Mouse (Mus musculus) limb, embryonic 11.5 days (tissue): ENCODE measurements around the gene Itga9. TPM values are rescaled to one million over a fixed set of nuclear protein-coding genes. Genes with fewer than 3 reads are reported as not detected.
A peak's percentile ranks its signal among the peaks of the same experiment; 100 is the strongest.

ENCODE experiments used
- ATAC-seq: fragments of 200-750 bp; cut with Nextera tagmentation; 2 replicates; pipeline ENCODE4 v1.8.0; 2017; ENCODE audit warnings: low read depth; ENCODE audit not compliant: insufficient number of reproducible peaks, low FRiP score, low TSS enrichment
- DNase-seq: peaks from one replicate; pipeline ENCODE4 v3.0.0-alpha.2; 2015; ENCODE audit warnings: low spot score
- H3K27ac ChIP-seq: fragments of 300-500 bp; sonication (generic); replicated peaks from 2 replicates; pipeline ENCODE4 v1.5.1; 2014; ENCODE audit warnings: low read depth, mild to moderate bottlenecking, low read length
- H3K27me3 ChIP-seq: fragments of 300-500 bp; sonication (generic); 2 replicates; pipeline ENCODE4 v1.6.1; 2014; ENCODE audit warnings: mild to moderate bottlenecking, low read length, mixed read lengths; ENCODE audit not compliant: control insufficient read depth, insufficient read depth
- H3K36me3 ChIP-seq: fragments of 300-500 bp; sonication (generic); 2 replicates; pipeline ENCODE4 v1.6.1; 2014; ENCODE audit warnings: mild to moderate bottlenecking, low read length, moderate library complexity, mixed read lengths; ENCODE audit not compliant: control insufficient read depth, insufficient read depth
- H3K4me1 ChIP-seq: fragments of 300-500 bp; sonication (generic); 2 replicates; pipeline ENCODE4 v1.6.1; 2014; ENCODE audit warnings: low read length, mixed read lengths; ENCODE audit not compliant: control insufficient read depth, insufficient read depth
- H3K4me2 ChIP-seq: fragments of 300-500 bp; sonication (generic); 2 replicates; pipeline ENCODE4 v1.6.1; 2014; ENCODE audit warnings: low read depth, mild to moderate bottlenecking, moderate library complexity; ENCODE audit not compliant: severe bottlenecking
- H3K4me3 ChIP-seq: fragments of 300-500 bp; sonication (generic); 2 replicates; pipeline ENCODE4 v1.5.1; 2014; ENCODE audit warnings: low read depth, low read length
- H3K9ac ChIP-seq: fragments of 300-500 bp; sonication (generic); 2 replicates; pipeline ENCODE4 v1.6.1; 2014; ENCODE audit warnings: mild to moderate bottlenecking, low read length
- H3K9me3 ChIP-seq: fragments of 300-500 bp; sonication (generic); 2 replicates; pipeline ENCODE4 v1.6.1; 2016; ENCODE audit warnings: low read length; ENCODE audit not compliant: control insufficient read depth
- WGBS: fragments of 180-500 bp; shearing (Covaris S2); extraction: QIAGEN DNeasy Blood & Tissue Kit; methylation state at CpG from one replicate; pipeline ENCODE4 v1.1.7; 2014; 5-methylcytosine and 5-hydroxymethylcytosine counted together
- polyA plus RNA-seq: library from polyadenylated mRNA; unstranded; fragments of >200 nt; fragmentation: Nextera tagmentation; extraction: Ambion mirVana; gene quantifications from 2 replicates; pipeline ENCODE4 v1.2.1, GENCODE M21; 2014

Gene Itga9
- polyA plus RNA-seq, 1 experiment from 2014 or later = 7.7 TPM

GRCm38 (mm10) chr9:118765059-118765458 is 158.6 kb downstream of the Itga9 start:
- DNase-seq (no peak), ATAC-seq (no peak)
- H3K4me3 ChIP-seq = no peak overlapping the region
- H3K36me3 ChIP-seq = no peaks in the 10 kb centered on the region
- peak overlapping the region; percentile 48; the same call in 1 of the 2 replicates for H3K27ac ChIP-seq
- no peaks in the 10 kb centered on the region for H3K9me3 ChIP-seq
- no peaks in the 10 kb centered on the region for H3K27me3 ChIP-seq
- H3K4me2 ChIP-seq = no peak overlapping the region
- H3K9ac ChIP-seq = no peak overlapping the region
- peaks cover 49% of the 10 kb centered on the region for H3K4me1 ChIP-seq

- Histone ChIP-seq H3K4me3 (no peak overlapping the region), H3K4me1 (peaks cover 47% of the 10 kb centered on the region), H3K27ac (no peak overlapping the region)
These were observed 160.5 kb downstream of the Itga9 start for GRCm38 (mm10) chr9:118767008-118767407.

GRCm38 (mm10) chr9:118768596-118768995 is 162.1 kb downstream of the Itga9 start:
- Histone ChIP-seq H3K27ac (no peak overlapping the region), H3K36me3 (no peaks in the 10 kb centered on the region), H3K9me3 (no peaks in the 10 kb centered on the region), H3K4me2 (no peak overlapping the region), H3K9ac (no peak overlapping the region), H3K27me3 (no peaks in the 10 kb centered on the region), H3K4me1 (peaks cover 34% of the 10 kb centered on the region), H3K4me3 (no peak overlapping the region)
- ATAC-seq (no peak), DNase-seq (no peak)
- WGBS = 32% methylated on average over 4 of the region's 4 CpGs

More at GRCm38 (mm10) chr9:118767008-118767407, 160.5 kb downstream of the Itga9 start:
- ATAC-seq (no peak), DNase-seq (no peak)
- no peaks in the 10 kb centered on the region for H3K36me3 ChIP-seq
- no peak overlapping the region for H3K9ac ChIP-seq
- 76% methylated on average over 7 of the region's 7 CpGs for WGBS
- H3K27me3 ChIP-seq = no peaks in the 10 kb centered on the region
- no peak overlapping the region for H3K4me2 ChIP-seq
- H3K9me3 ChIP-seq = no peaks in the 10 kb centered on the region

GRCm38 (mm10) chr9:118770366-118770765 is 163.9 kb downstream of the Itga9 start:
- Histone ChIP-seq H3K27me3 (no peaks in the 10 kb centered on the region), H3K9me3 (no peaks in the 10 kb centered on the region), H3K4me1 (peaks cover 28% of the 10 kb centered on the region), H3K27ac (no peak overlapping the region), H3K4me3 (no peak overlapping the region), H3K36me3 (no peaks in the 10 kb centered on the region), H3K9ac (no peak overlapping the region), H3K4me2 (no peak overlapping the region)
- no peak for ATAC-seq
- no peak for DNase-seq
- WGBS = 79% methylated on average over 4 of the region's 4 CpGs

GRCm38 (mm10) chr9:118774676-118775075 is 168.2 kb downstream of the Itga9 start:
- H3K27me3 ChIP-seq = no peaks in the 10 kb centered on the region
- H3K4me2 ChIP-seq = no peak overlapping the region
- H3K9ac ChIP-seq = no peak overlapping the region
- no peak overlapping the region for H3K4me3 ChIP-seq
- H3K9me3 ChIP-seq = no peaks in the 10 kb centered on the region
- H3K36me3 ChIP-seq = no peaks in the 10 kb centered on the region
- DNase-seq (peak; percentile 55), ATAC-seq (0 out of 2 replicates have a peak, but pooled peaks have one; percentile 17)
- 18% methylated on average over 6 of the region's 6 CpGs for WGBS
- 0 out of 2 replicates have a peak overlapping the region, but pooled peaks have one; percentile 56 for H3K27ac ChIP-seq
- H3K4me1 ChIP-seq = peaks cover 25% of the 10 kb centered on the region

- no peak overlapping the region for H3K27ac ChIP-seq
- H3K4me1 ChIP-seq = peaks cover 23% of the 10 kb centered on the region
- H3K4me3 ChIP-seq = no peak overlapping the region
- WGBS = 88% methylated on average over 2 of the region's 2 CpGs
- no peak overlapping the region for H3K4me2 ChIP-seq
- H3K9ac ChIP-seq = no peak overlapping the region
- no peaks in the 10 kb centered on the region for H3K9me3 ChIP-seq
- ATAC-seq = no peak
- no peaks in the 10 kb centered on the region for H3K27me3 ChIP-seq
- no peaks in the 10 kb centered on the region for H3K36me3 ChIP-seq
- DNase-seq = no peak
These were observed 170.5 kb downstream of the Itga9 start for GRCm38 (mm10) chr9:118776880-118777438.

- no peaks in the 10 kb centered on the region for H3K27me3 ChIP-seq
- DNase-seq = no peak
These were observed 172.1 kb downstream of the Itga9 start for GRCm38 (mm10) chr9:118778596-118778995.

GRCm38 (mm10) chr9:118784621-118785020 is 178.1 kb downstream of the Itga9 start:
- no peak overlapping the region for H3K4me3 ChIP-seq
- no peaks in the 10 kb centered on the region for H3K9me3 ChIP-seq
- no peak for DNase-seq
- H3K4me2 ChIP-seq = no peak overlapping the region
- peaks cover 6% of the 10 kb centered on the region; the same call in 1 of the 2 replicates for H3K4me1 ChIP-seq
- no peak overlapping the region for H3K9ac ChIP-seq
- no peaks in the 10 kb centered on the region for H3K27me3 ChIP-seq
- no peak for ATAC-seq
- no peak overlapping the region for H3K27ac ChIP-seq
- 59% methylated on average over 4 of the region's 4 CpGs for WGBS
- 0 out of 2 replicates have a peak, but pooled peaks cover 2% of the 10 kb centered on the region for H3K36me3 ChIP-seq

More at GRCm38 (mm10) chr9:118778596-118778995, 172.1 kb downstream of the Itga9 start:
- Histone ChIP-seq H3K4me3 (no peak overlapping the region), H3K36me3 (no peaks in the 10 kb centered on the region), H3K9ac (no peak overlapping the region), H3K9me3 (no peaks in the 10 kb centered on the region), H3K27ac (no peak overlapping the region), H3K4me2 (no peak overlapping the region), H3K4me1 (peaks cover 23% of the 10 kb centered on the region)
- no peak for ATAC-seq
- WGBS = 62% methylated on average over 2 of the region's 2 CpGs

- WGBS = 83% methylated on average over 6 of the region's 6 CpGs
- DNase-seq = no peak
- H3K36me3 ChIP-seq = 0 out of 2 replicates have a peak, but pooled peaks cover 2% of the 10 kb centered on the region
- no peaks in the 10 kb centered on the region for H3K27me3 ChIP-seq
- no peak overlapping the region for H3K4me2 ChIP-seq
- no peak overlapping the region for H3K27ac ChIP-seq
- H3K4me1 ChIP-seq = peaks cover 6% of the 10 kb centered on the region; the same call in 1 of the 2 replicates
- no peak overlapping the region for H3K4me3 ChIP-seq
- ATAC-seq = no peak
- no peak overlapping the region for H3K9ac ChIP-seq
- no peaks in the 10 kb centered on the region for H3K9me3 ChIP-seq
These were observed 179.3 kb downstream of the Itga9 start for GRCm38 (mm10) chr9:118785816-118786215.
